Mouse (Mus musculus): ENCODE results near the gene Rnf145.

Rnf145 gene

DNA sequence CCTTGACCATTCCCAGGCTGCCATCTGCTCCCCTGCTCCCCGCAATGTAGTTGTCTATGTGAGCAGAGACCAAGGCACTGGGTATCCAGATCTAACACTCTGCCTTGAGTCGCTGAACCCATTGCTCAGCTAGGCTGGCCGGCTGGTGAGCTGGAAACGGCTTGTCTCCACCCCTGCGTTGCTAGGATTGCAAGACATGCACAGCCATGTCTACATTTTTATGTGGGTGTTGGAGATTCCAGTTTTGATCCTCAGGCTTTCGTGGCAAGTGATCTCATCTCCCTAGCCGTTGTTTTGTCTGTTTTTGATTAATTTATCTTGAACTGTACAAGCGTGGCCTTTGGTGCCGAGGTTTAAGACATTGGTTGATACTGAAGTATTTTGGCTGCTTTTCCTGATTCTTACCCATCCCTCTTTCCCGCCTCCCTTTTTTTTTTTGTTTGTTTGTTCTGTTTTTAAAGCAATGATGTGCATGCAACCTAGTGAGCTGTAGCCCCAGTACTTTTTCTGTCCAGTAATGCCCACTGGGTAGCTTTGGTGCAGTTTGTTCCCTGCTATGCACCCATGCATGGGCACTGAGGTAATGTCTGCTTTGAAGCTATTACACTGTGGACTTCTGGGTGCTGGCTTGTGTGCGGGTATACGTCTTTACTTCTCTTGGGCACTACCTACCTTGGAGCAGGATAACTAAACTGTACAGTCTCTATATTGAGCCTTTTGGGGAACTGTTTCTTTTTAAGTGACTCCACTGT lies 16.4 kb downstream of the Rnf145 start:
- DNase-seq (ENCODE audit: low read depth, low spot score), result no peak

DNA sequence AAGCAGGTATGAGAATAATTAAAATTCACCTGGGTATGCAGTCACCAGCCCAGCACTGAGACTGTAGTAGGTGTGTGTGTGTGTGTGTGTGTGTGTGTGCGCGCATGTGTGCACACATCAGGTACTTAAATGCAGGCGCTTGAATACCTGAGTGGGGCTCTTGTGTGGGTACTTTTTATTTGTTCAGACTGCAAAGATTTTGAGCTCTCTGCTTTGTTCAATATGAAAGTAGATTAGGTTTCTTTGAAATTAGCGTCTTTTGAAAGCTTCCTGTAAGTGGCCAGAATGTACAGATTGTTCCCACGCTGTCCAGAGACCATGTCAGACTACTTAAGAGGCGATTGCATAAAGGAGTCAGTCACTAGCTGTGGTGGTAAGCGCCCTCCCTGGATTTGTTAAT lies 18.6 kb downstream of the Rnf145 start:
- DNase-seq (ENCODE audit: low read depth, low spot score), result no peak

DNA sequence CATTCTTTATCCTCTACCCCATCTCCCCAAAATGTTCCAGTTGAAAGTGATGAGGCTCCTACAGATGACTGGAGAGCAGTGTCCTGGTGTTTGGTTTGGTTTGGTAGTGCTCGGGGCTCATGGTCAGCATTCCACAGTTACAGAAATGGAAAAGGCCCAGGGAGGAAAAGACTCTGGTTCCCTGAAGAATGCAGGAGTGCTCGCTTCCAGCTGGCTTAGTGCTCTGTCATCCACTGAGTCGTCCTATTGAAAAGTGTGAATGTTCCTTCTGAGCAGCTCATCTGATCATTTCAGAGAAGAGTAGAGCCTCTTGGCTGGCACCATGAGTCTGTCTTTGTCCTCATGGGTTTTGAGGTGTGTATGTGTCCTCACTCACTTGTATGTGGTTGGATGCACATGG lies 19.3 kb downstream of the Rnf145 start:
- DNase-seq (ENCODE audit: low read depth, low spot score), result no peak

DNA sequence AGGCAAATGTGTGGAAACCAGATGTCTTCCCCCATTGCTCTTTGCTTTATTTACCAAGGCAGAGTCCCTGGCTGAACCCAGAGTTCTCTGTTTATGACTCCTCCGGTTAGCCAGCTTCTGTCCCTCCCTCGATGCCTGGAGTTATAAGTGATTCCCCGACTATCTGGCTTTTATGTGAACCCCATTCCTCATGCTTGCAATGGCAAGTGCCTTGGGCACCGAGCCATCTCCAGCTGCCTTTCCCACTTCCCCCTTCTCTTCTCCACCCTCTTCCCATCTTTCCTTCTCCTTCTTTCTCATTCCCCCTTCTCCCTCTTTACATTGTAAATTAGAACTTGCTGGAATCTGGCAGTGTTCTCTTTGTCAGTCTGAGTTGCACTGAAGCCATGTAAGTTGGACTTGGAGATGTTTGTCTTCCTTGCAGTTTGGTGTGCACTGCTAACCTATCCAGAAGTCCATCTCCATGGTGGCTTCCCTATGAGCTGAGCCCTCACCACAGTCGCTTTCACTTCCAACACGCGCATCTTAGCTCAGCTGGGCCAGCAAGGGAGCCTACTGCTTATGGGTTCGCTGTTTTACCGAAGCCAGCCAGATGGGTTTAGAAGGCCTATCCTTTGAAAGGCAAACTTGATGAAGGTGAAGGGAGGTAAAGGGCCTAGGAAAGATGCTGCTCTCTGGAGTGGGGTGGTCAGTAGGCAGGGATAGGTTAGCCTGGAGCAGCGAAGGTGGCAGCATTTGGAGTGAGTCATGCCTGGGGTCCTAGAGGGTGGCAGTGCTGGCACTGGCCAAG lies 19.9 kb downstream of the Rnf145 start:
- DNase-seq (ENCODE audit: low read depth, low spot score), result no peak

DNA sequence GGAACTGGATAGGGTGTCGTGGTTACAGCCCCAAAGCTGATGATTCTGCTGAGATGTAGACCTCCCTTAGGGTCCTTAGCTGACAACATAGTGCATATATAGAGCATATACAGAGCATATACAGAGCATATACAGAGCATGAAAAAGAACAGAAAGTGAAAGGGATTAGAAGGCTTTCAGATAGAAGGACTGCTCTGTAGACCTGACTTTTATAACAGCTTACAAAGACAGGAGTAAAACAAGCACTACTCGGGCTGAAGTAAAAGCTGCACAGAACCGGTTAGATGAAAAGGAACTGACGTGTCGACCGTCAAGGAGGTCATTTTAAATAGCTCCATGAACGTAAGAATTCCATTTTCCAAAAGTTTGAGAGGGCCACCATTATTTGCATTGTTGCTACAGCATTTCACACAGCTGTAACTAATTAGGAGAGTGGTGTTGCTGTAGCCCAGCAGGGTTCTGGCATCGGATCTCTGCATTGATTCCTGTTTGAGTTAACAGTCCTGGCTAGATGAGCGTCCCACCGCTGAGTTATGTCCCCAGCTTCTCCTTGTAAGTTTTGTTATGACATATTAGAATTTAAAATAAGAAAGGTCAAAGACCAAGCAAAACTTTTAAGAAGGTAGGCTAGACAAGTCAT lies 20.6 kb downstream of the Rnf145 start:
- DNase-seq (ENCODE audit: low read depth, low spot score), result no peak

DNA sequence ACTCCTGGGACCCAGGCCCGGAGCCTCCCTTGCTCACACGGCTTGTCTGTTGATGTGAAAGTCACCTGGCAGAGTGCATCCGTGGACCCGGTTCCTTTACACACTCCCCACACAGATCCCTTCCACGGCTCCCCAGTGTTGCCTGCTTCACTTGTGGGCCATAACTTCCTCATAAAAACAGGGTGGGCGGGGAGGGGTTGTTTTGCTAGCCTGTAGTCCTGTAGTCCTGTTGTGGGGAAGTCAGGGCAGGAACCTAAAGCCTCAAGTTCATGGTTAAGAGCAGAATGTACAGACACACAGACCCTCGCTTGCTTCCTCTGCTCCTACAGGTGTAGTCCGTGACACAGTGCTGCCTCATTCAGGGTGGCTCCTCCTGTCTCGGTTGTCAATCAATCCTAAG lies 21.5 kb downstream of the Rnf145 start:
- DNase-seq (ENCODE audit: low read depth, low spot score), result no peak

DNA sequence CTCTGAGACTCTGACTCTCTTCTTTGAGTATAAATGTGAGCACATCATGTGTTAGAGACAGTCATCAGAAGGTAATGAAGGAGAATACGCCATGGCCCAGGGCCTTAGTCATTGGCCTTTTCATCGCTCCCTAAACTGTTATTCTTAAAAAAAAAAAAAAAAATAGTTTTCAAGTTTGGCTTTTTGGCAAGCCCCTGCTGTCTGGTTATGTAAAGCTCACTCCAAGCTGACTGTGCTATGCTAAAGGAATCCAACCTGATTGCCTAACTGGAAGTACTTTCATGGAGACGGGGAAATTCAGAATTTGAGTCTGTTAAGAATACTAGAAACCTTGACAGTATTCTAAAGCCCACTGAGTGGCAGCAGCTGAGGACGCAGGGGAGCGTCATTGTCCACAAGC lies 22.5 kb downstream of the Rnf145 start:
- DNase-seq (ENCODE audit: low read depth, low spot score), result no peak

DNA sequence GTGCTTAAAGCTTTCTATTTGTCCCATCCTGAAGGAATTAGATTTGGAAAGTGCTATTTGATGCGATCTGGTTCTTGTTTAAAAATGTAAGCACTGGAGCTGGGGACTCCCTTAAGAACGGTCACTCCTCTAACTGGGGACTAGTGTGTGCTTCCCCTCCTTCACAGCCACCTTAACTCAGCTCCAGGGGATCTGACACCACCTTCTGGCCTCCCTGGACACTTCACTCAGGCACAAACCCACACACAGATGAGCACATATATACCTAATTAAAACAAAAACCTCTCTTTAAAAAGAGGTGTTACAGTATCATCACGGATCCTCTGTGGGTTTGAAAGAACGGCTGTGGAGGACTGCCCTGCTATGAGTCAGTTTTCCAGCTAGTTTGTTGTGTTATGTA lies 23.0 kb downstream of the Rnf145 start:
- no peak for DNase-seq (ENCODE audit: low read depth, low spot score)

DNA sequence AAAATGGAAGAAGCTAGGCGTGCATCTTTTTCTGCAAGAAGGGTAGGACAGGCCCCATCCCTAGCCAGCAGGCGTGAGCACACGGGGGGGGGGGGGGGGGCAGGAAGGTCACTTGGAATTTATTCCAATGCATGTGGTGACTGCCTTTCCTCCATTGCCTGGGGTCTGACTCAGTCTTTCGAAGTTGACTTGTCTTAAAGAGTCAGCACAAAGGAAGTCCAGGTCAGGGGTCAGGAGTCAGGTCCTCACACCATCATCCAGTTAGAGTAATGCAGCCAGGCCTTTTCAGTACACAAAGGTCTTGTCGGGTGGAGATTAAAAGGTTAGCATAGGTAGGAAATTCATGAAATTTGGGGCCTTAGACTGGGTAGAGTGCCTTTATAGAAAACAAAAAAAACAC lies 24.8 kb downstream of the Rnf145 start:
- DNase-seq (ENCODE audit: low read depth, low spot score), result no peak

DNA sequence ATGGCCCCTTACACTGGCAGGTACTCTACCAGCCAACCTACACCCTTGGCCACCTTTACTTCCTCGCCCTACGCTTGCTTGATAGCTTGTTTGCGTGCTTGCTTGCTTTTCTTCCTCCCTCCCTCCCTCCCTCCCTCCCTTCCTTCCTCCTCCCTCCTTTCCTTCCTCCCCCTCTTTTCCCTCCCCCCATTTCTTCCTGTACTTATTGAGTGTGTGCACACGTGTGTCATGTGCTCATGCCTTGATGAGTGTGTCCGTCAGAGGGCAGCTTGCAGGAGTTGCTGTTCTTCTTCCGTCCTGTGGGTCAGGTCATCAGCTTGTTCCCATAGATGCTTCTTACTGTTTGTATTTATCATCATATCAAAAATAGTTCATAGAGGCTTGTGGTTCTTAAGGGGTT lies 25.2 kb downstream of the Rnf145 start:
- DNase-seq (ENCODE audit: low read depth, low spot score), result no peak

DNA sequence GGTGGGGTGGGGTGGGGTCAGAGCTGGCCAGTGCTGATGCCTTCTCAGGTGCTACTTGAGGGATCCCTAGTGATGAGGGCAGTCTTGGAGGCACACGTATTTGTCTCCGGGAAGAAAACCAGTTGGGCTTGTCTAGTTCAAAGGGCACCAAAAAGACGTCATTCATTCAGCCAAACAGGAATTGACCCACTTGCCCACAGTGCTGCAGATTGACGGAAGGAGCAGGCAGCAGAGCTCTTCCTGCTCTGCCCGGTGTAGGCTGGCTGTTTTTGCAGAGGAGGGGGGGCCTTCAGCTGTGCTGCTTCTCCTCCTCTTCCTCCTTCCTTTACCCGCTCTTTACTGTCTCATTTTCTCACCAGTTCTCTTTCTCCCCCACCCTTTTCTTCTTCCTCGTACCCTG lies 26.4 kb downstream of the Rnf145 start:
- no peak for DNase-seq (ENCODE audit: low read depth, low spot score)

DNA sequence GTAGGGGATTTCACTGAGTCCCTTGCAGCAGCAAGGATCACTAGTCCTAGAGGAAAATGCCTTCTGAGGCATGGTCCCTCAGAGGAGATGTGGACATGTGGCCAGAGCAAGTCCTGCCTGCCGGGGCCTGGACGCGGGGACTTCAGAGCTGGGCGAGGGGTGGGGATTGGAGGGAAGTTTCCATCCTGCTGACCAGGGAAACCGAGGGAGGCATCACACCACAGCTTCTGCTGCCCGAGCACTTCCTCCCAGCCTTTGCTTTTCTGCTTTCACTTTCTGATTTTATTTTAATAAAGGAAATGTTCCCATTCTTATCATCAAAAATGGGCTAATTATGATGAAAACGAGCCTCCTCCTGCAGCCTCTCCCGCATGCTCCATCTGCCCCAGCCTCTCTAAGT lies 27.5 kb downstream of the Rnf145 start:
- DNase-seq (ENCODE audit: low read depth, low spot score), result no peak

DNA sequence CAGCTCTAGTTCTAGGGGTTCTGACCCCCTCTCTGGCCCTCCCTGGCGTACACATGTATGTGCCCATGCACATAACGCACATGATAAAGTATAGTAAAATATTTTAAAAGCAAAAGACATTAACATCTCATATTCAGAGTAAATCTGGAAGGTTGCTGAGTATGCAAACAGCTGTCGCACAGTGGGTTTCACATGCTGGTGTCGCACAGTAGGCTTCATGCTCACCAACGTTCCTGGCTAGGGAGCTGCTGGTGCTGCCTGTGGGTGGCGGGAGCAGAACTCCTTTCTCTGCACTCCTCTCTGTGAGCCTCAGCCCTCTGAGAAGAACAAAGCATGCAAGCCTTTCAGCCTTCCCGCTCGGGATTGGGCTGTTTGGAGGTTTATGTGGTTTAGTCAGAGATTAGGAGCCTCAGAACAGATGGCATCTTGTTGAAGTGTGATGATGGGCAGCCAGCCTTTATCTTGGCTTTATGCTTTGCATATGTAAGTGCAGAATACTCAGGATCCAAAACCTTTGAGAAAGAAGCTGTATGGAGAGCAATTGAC lies 29.0 kb downstream of the Rnf145 start:
- DNase-seq (ENCODE audit: low read depth, low spot score), result no peak

DNA sequence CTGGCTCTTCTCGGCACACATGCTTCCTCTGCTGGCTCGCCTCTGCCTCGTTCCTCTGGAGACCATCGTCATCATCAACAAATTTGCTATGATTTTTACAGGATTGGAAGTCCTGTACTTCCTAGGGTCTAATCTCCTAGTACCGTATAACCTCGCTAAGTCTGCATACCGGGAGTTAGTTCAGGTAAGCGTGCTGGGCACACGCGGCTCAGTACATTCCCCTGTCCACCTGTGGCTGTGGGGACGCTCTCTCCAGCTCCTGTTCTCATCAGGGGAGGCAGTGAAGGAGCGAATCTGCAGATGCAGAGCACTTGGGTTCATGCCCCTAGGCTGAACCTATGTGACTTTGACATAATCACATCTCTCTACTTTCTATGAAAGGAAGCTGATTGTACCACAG lies 30.1 kb downstream of the Rnf145 start:
- DNase-seq (ENCODE audit: low read depth, low spot score), result no peak

DNA sequence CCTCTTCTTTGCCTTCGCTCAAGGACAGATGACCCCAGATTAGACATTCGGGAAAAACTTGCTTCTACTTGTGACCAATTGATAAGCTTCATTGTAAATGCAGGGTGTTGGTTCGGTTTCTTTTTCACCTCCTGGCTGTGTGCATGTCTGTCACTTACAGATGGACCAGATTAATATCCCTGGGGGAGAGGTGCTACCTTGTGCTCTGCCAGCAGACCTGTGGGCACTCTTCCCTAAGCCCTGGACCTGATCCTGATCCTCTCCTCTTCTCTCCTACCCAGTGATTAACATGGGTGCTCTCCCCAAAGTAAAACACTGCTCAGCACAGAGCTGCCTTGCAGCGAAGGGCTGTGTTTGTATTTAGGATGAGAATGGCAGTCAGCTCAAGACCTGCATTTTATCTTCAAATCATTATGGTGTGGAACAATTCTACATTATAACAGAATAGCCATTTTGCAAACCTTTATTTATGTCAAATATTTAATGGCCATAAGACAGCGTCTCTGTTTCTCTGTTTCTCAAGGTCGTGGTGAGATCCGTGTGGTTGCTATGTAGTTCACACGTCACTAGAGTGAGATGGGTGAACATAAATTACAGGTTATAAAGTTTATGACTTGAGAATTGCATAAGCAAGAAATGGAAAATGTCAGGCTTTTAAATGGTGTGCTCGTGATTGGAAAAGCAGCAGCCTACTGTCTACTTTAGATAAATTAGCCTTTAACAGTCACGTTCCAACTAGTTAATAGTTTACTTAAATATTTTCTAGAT lies 30.9 kb downstream of the Rnf145 start:
- no peak for DNase-seq (ENCODE audit: low read depth, low spot score)

DNA sequence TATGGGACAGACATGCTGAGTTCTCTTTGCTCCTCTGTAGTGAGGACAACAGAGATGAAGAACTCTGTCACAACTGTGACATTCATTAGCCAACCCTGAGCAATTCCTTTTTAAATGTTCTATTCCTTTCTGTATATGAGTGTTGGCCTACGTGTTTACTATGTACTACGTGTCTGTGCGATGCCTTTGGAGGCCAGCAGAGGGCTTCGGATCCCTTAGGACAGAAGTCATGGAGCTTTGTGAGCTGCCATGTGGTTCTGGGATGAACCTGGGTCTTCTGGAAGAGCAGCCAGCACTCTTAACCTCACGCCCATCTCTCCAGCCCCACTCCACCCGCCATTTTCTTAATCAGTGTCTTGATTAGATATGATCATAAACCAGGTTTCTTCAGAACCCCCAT lies 32.2 kb downstream of the Rnf145 start:
- DNase-seq (ENCODE audit: low read depth, low spot score), result no peak

DNA sequence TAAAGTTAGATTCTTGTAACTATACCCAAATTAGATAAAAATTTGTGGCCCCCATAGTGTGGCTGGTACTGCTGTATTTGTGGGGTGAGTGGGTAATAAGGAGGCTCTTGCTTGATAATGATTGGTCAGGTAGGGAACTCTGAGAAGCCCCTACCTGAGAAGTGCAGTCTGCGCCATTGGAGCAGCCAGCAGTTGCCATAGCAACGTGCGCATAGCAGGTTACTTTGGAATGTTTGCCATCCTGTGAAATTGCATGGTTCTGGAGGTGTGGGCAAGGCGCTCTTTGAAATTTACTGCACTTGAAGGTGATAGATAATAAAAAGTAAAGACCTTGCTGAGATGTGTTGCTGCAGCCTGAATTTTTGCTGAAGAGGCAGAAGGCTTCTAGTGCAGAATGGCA lies 35.6 kb downstream of the Rnf145 start:
- DNase-seq (ENCODE audit: low read depth, low spot score), result no peak

DNA sequence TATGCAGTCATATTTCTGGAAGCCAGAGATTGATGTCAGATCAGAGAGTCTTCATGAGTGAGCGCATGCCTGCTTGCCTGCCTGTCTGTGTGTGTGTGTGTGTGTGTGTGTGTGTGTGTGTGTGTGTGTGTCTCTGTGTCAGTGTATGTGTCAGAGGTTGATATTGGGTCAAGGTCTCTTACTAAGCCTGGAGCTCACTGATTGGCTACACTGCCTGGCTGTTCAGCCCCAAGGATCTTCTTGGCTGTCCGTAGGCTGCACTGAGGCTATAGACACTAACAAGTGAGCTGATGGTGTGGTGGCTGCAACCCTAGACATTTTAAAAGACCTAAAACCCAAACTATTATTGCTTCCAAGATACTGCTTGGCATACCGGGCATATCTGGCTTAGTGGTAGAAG lies 39.8 kb downstream of the Rnf145 start:
- DNase-seq (ENCODE audit: low read depth, low spot score), result no peak

DNA sequence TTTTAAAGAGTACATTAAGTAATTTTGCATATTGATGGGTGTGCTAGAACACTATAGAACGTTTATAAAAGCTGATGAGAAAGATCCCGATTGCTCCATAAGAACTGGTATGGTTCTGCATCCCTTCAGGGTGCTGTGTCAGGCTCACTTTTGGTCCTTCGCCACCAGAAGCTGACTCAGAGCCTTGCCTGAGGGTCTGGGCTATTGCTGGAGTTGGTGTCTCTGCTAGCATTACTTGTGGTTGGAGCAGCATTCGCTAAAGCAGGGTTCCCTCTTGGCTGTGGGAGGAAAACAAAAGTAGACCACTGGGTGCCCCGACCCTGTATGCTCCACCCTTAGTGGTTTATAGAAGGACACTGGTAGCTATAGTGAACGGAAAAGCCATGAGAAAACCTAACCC lies 40.7 kb downstream of the Rnf145 start:
- DNase-seq (ENCODE audit: low read depth, low spot score), result no peak

DNA sequence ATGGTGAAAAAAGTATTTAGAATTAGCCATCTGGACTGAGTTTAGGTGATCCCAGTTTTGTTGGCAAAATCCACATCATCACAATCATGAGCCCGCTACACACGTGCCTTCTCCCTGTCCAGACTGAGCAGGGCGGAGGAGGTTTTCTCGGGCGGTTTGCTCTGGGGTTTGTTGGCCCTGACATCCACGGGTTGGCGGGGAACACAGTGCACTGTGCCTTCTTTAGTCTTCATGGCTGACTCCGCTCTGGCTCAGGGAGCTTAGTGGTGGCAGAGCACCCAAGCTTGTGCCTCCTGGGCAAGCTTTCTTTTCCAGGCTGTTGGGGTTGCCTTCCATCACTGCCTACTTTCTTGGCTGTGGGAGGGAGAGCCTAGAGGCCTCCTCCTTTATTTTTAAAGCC lies 41.6 kb downstream of the Rnf145 start:
- DNase-seq (ENCODE audit: low read depth, low spot score), result no peak

DNA sequence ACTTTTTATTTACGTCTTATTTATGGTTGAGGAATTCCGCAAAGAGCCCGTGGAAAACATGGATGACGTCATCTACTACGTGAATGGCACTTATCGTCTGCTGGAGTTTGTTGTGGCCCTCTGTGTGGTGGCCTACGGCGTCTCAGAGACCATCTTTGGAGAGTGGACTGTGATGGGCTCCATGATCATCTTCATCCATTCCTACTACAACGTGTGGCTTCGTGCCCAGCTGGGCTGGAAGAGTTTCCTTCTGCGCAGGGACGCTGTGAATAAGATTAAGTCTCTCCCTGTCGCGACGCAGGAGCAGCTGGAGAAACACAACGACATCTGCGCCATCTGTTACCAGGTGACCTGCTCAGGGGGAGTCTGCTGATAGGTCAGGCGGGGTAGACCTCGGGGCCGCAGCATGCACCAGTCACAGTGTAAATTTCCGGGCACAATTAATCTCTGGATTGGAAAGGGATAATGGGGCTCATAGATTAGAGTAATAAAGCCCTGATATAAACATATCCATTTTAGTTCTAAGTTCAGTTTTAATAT lies 42.8 kb downstream of the Rnf145 start:
- DNase-seq (ENCODE audit: low read depth, low spot score), result no peak

All from skeletal muscle tissue, adult 2 months (tissue).